Mouse (Mus musculus): ENCODE measurements at regions not wholly inside any gene's neighbourhood (a gene's known extent, or its start where the extent isn't known, plus 50 kb on each side); places are given as distances from the start of the nearest gene placed in this dataset.
"Not testable (repeated sequence)": the region's sequence is repeated elsewhere in the genome, so short reads cannot be mapped to it uniquely, and the experiment has no call there.

GRCm38 (mm10) chr19:59516957-59517356 lies 58.8 kb downstream of the Emx2 start:
- WGBS, result 84% methylated on average over 4 of the region's 4 CpGs
- Histone ChIP-seq H3K27me3 (ENCODE audit: control insufficient read depth, insufficient read depth, low read length) (no peaks in the 10 kb centered on the region), H3K4me3 (ENCODE audit: low read depth, low read length) (no peak overlapping the region), H3K9me3 (replicated peaks; ENCODE audit: control insufficient read depth, low read length) (no peaks in the 10 kb centered on the region), H3K27ac (ENCODE audit: low read depth) (no peak overlapping the region), H3K4me2 (ENCODE audit: low read depth, low read length) (no peak overlapping the region), H3K9ac (replicated peaks; ENCODE audit: low read depth, low read length) (no peak overlapping the region), H3K4me1 (ENCODE audit: control insufficient read depth, insufficient read depth) (no peaks in the 10 kb centered on the region), H3K36me3 (replicated peaks; ENCODE audit: control insufficient read depth, insufficient read depth, low read length) (no peaks in the 10 kb centered on the region)
- DNase-seq (ENCODE audit: low spot score) (no peak), ATAC-seq (ENCODE audit: insufficient read depth, low read depth) (no peak)
- TF ChIP-seq EP300 (IDR thresholded peaks at IDR 0.05; ENCODE audit: low read depth) (no peak), CTCF (IDR thresholded peaks at IDR 0.05; ENCODE audit: low read depth) (no peak)

GRCm38 (mm10) chr19:59519156-59519555 lies 61.0 kb downstream of the Emx2 start:
- H3K9me3 ChIP-seq (replicated peaks; ENCODE audit: control insufficient read depth, low read length), result no peaks in the 10 kb centered on the region
- no peaks in the 10 kb centered on the region for H3K27me3 ChIP-seq (ENCODE audit: control insufficient read depth, insufficient read depth, low read length)
- no peaks in the 10 kb centered on the region for H3K36me3 ChIP-seq (replicated peaks; ENCODE audit: control insufficient read depth, insufficient read depth, low read length)
- H3K4me1 ChIP-seq (ENCODE audit: control insufficient read depth, insufficient read depth), result no peaks in the 10 kb centered on the region
- no peak overlapping the region for H3K9ac ChIP-seq (replicated peaks; ENCODE audit: low read depth, low read length)
- H3K27ac ChIP-seq (ENCODE audit: low read depth), result no peak overlapping the region
- WGBS, result 72% methylated on average over 3 of the region's 3 CpGs
- H3K4me2 ChIP-seq (ENCODE audit: low read depth, low read length), result no peak overlapping the region
- ATAC-seq (ENCODE audit: insufficient read depth, low read depth), result no peak
- TF ChIP-seq CTCF (IDR thresholded peaks at IDR 0.05; ENCODE audit: low read depth), result no peak
- TF ChIP-seq EP300 (IDR thresholded peaks at IDR 0.05; ENCODE audit: low read depth), result no peak
- DNase-seq (ENCODE audit: low spot score), result no peak
- H3K4me3 ChIP-seq (ENCODE audit: low read depth, low read length), result no peak overlapping the region

GRCm38 (mm10) chr19:59522176-59522575 lies 64.0 kb downstream of the Emx2 start:
- DNase-seq (ENCODE audit: low spot score), result no peak
- no peaks in the 10 kb centered on the region for H3K36me3 ChIP-seq (replicated peaks; ENCODE audit: control insufficient read depth, insufficient read depth, low read length)
- H3K27ac ChIP-seq (ENCODE audit: low read depth), result no peak overlapping the region
- TF ChIP-seq EP300 (IDR thresholded peaks at IDR 0.05; ENCODE audit: low read depth) (no peak), CTCF (IDR thresholded peaks at IDR 0.05; ENCODE audit: low read depth) (no peak)
- ATAC-seq (ENCODE audit: insufficient read depth, low read depth), result no peak
- no peaks in the 10 kb centered on the region for H3K27me3 ChIP-seq (ENCODE audit: control insufficient read depth, insufficient read depth, low read length)
- H3K9me3 ChIP-seq (replicated peaks; ENCODE audit: control insufficient read depth, low read length), result no peaks in the 10 kb centered on the region
- H3K9ac ChIP-seq (replicated peaks; ENCODE audit: low read depth, low read length), result no peak overlapping the region
- no peaks in the 10 kb centered on the region for H3K4me1 ChIP-seq (ENCODE audit: control insufficient read depth, insufficient read depth)
- H3K4me2 ChIP-seq (ENCODE audit: low read depth, low read length), result no peak overlapping the region
- WGBS, result 71% methylated on average over 11 of the region's 11 CpGs
- H3K4me3 ChIP-seq (ENCODE audit: low read depth, low read length), result no peak overlapping the region

- Histone ChIP-seq H3K9ac (replicated peaks; ENCODE audit: low read depth, low read length) (no peak overlapping the region), H3K27ac (ENCODE audit: low read depth) (no peak overlapping the region), H3K4me1 (ENCODE audit: control insufficient read depth, insufficient read depth) (no peaks in the 10 kb centered on the region), H3K4me3 (ENCODE audit: low read depth, low read length) (no peak overlapping the region), H3K36me3 (replicated peaks; ENCODE audit: control insufficient read depth, insufficient read depth, low read length) (no peaks in the 10 kb centered on the region), H3K9me3 (replicated peaks; ENCODE audit: control insufficient read depth, low read length) (no peaks in the 10 kb centered on the region), H3K4me2 (ENCODE audit: low read depth, low read length) (no peak overlapping the region), H3K27me3 (ENCODE audit: control insufficient read depth, insufficient read depth, low read length) (no peaks in the 10 kb centered on the region)
- TF ChIP-seq CTCF (IDR thresholded peaks at IDR 0.05; ENCODE audit: low read depth) (no peak), EP300 (IDR thresholded peaks at IDR 0.05; ENCODE audit: low read depth) (no peak)
- ATAC-seq (ENCODE audit: insufficient read depth, low read depth) (no peak), DNase-seq (ENCODE audit: low spot score) (no peak)
- 75% methylated on average over 10 of the region's 10 CpGs for WGBS
These were observed 65.2 kb downstream of the Emx2 start for GRCm38 (mm10) chr19:59523356-59523755.

- TF ChIP-seq CTCF (IDR thresholded peaks at IDR 0.05; ENCODE audit: low read depth), result no peak
- TF ChIP-seq EP300 (IDR thresholded peaks at IDR 0.05; ENCODE audit: low read depth), result no peak
- Histone ChIP-seq H3K4me3 (ENCODE audit: low read depth, low read length) (no peak overlapping the region), H3K27me3 (ENCODE audit: control insufficient read depth, insufficient read depth, low read length) (no peaks in the 10 kb centered on the region), H3K27ac (ENCODE audit: low read depth) (no peak overlapping the region), H3K36me3 (replicated peaks; ENCODE audit: control insufficient read depth, insufficient read depth, low read length) (no peaks in the 10 kb centered on the region), H3K9me3 (replicated peaks; ENCODE audit: control insufficient read depth, low read length) (no peaks in the 10 kb centered on the region), H3K9ac (replicated peaks; ENCODE audit: low read depth, low read length) (no peak overlapping the region), H3K4me1 (ENCODE audit: control insufficient read depth, insufficient read depth) (no peaks in the 10 kb centered on the region), H3K4me2 (ENCODE audit: low read depth, low read length) (no peak overlapping the region)
- DNase-seq (ENCODE audit: low spot score) (no peak), ATAC-seq (ENCODE audit: insufficient read depth, low read depth) (no peak)
- WGBS, result 62% methylated on average over 4 of the region's 4 CpGs
These were observed 105.9 kb downstream of the Emx2 start for GRCm38 (mm10) chr19:59564101-59564500.

- TF ChIP-seq CTCF (IDR thresholded peaks at IDR 0.05; ENCODE audit: low read depth) (no peak), EP300 (IDR thresholded peaks at IDR 0.05; ENCODE audit: low read depth) (no peak)
- Histone ChIP-seq H3K27me3 (ENCODE audit: control insufficient read depth, insufficient read depth, low read length) (no peaks in the 10 kb centered on the region), H3K9ac (replicated peaks; ENCODE audit: low read depth, low read length) (no peak overlapping the region), H3K4me3 (ENCODE audit: low read depth, low read length) (no peak overlapping the region), H3K36me3 (replicated peaks; ENCODE audit: control insufficient read depth, insufficient read depth, low read length) (no peaks in the 10 kb centered on the region), H3K4me2 (ENCODE audit: low read depth, low read length) (no peak overlapping the region), H3K27ac (ENCODE audit: low read depth) (no peak overlapping the region), H3K4me1 (ENCODE audit: control insufficient read depth, insufficient read depth) (no peaks in the 10 kb centered on the region), H3K9me3 (replicated peaks; ENCODE audit: control insufficient read depth, low read length) (no peaks in the 10 kb centered on the region)
- DNase-seq (ENCODE audit: low spot score), result no peak
- no peak for ATAC-seq (ENCODE audit: insufficient read depth, low read depth)
These were observed 110.7 kb downstream of the Emx2 start for GRCm38 (mm10) chr19:59568907-59569306.

- DNase-seq (ENCODE audit: low spot score); H3K27ac ChIP-seq (ENCODE audit: low read depth); ATAC-seq (ENCODE audit: insufficient read depth, low read depth); H3K36me3 ChIP-seq (replicated peaks; ENCODE audit: control insufficient read depth, insufficient read depth, low read length); H3K4me3 ChIP-seq (ENCODE audit: low read depth, low read length); H3K4me2 ChIP-seq (ENCODE audit: low read depth, low read length); H3K27me3 ChIP-seq (ENCODE audit: control insufficient read depth, insufficient read depth, low read length); H3K4me1 ChIP-seq (ENCODE audit: control insufficient read depth, insufficient read depth); H3K9me3 ChIP-seq (replicated peaks; ENCODE audit: control insufficient read depth, low read length); H3K9ac ChIP-seq (replicated peaks; ENCODE audit: low read depth, low read length): not testable (repeated sequence)
- WGBS, result 77% methylated on average over 2 of the region's 2 CpGs
These were observed 111.4 kb downstream of the Emx2 start for GRCm38 (mm10) chr19:59569590-59569989.
